Mouse (Mus musculus): ENCODE measurements around the gene Gm49339. TPM values are rescaled to one million over a fixed set of nuclear protein-coding genes. Genes with fewer than 3 reads are reported as not detected.
"Not testable (repeated sequence)": the region's sequence is repeated elsewhere in the genome, so short reads cannot be mapped to it uniquely, and the experiment has no call there.

Gene Gm49339
- polyA plus RNA-seq, 1 experiment from 2014 or later, result not detected

DNA sequence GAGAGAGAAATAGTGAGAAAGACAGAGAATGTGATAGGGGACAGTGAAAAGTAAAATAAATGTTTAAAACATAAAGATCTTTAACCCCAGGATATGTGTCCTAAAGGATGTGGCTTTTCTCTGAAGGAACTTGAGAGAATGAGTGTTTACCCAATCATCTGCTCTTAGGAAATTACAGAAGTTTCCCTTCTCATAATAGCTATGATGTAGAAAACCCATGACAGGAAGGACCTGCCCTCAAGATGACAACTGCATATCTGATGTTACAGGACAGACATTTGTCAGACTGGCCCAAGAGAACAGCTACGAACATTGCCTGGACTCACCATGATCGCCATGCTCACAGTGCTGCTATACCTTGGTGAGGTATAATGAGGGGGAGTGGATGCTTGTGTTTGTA, 10.3 kb downstream of the Gm49339 start, which contains the start of gene Lilrb4a:
Lilrb4a (plus strand) TSS at position 266 of the 400 bp plus-strand sequence.
- H3K4me2 ChIP-seq; H3K36me3 ChIP-seq (ENCODE audit: control insufficient read depth, insufficient read depth, low read length); H3K4me3 ChIP-seq (ENCODE audit: low read depth, low read length); H3K9me3 ChIP-seq (replicated peaks; ENCODE audit: control insufficient read depth, low read length); H3K27me3 ChIP-seq (ENCODE audit: control insufficient read depth, insufficient read depth, low read length); ATAC-seq (replicated peaks; ENCODE audit: insufficient number of reproducible peaks, low FRiP score, low TSS enrichment); H3K4me1 ChIP-seq (ENCODE audit: control insufficient read depth, insufficient read depth, low read length); H3K9ac ChIP-seq (ENCODE audit: low read depth, low read length); H3K27ac ChIP-seq (ENCODE audit: low read depth, low read length): not testable (repeated sequence)
- WGBS (ENCODE audit: insufficient replicate concordance), result no CpG with 5 or more reads among the region's 2 CpGs

DNA sequence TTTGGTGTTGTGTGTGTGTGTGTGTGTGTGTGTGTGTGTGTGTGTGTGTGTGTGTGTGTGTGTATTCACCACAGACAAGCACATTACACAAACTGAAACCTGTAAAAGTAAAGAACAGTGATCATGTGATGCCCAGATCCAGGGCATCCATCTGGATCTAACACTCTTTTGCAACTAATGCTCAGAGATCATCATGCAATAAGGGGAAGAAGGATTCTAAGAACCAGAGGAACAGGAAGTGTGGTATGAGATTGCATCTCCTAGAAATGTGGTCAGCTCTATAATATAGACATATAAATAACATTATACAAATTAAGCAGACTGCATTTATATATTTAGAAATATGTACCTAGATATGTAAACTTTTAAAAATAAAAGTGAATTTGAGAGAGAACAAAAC, 39.6 kb downstream of the Gm49339 start:
- ATAC-seq (replicated peaks; ENCODE audit: insufficient number of reproducible peaks, low FRiP score, low TSS enrichment), result no peak
- Histone ChIP-seq H3K27ac (ENCODE audit: low read depth, low read length) (no peak overlapping the region), H3K4me1 (ENCODE audit: control insufficient read depth, insufficient read depth, low read length) (no peaks in the 10 kb centered on the region), H3K9ac (ENCODE audit: low read depth, low read length) (no peak overlapping the region), H3K4me2 (no peak overlapping the region), H3K4me3 (ENCODE audit: low read depth, low read length) (no peak overlapping the region), H3K27me3 (ENCODE audit: control insufficient read depth, insufficient read depth, low read length) (no peaks in the 10 kb centered on the region), H3K36me3 (ENCODE audit: control insufficient read depth, insufficient read depth, low read length) (no peaks in the 10 kb centered on the region), H3K9me3 (replicated peaks; ENCODE audit: control insufficient read depth, low read length) (no peaks in the 10 kb centered on the region)

DNA sequence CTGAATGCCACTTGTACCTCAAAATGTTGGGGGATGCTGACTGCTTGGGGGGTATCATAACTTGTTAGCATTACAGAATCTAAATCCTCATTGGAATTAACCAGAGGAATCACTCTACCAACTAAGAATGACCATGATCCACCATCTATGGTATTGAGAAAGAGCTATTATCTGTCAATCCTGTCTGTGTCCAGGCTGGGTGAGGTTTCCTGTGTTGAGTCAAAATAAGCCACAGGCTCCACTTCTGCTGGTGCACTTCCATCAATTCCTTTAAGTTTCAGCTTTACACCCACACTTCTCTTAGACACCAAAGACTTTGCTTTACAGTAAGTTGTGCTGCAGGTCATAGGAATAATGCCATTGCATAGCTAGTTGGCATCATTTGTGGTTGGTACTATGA, 41.0 kb downstream of the Gm49339 start:
- Histone ChIP-seq H3K27me3 (ENCODE audit: control insufficient read depth, insufficient read depth, low read length) (no peaks in the 10 kb centered on the region), H3K4me3 (ENCODE audit: low read depth, low read length) (no peak overlapping the region), H3K27ac (ENCODE audit: low read depth, low read length) (no peak overlapping the region), H3K36me3 (ENCODE audit: control insufficient read depth, insufficient read depth, low read length) (no peaks in the 10 kb centered on the region), H3K4me2 (no peak overlapping the region), H3K9me3 (replicated peaks; ENCODE audit: control insufficient read depth, low read length) (no peaks in the 10 kb centered on the region), H3K9ac (ENCODE audit: low read depth, low read length) (no peak overlapping the region), H3K4me1 (ENCODE audit: control insufficient read depth, insufficient read depth, low read length) (no peaks in the 10 kb centered on the region)
- no peak for ATAC-seq (replicated peaks; ENCODE audit: insufficient number of reproducible peaks, low FRiP score, low TSS enrichment)

DNA sequence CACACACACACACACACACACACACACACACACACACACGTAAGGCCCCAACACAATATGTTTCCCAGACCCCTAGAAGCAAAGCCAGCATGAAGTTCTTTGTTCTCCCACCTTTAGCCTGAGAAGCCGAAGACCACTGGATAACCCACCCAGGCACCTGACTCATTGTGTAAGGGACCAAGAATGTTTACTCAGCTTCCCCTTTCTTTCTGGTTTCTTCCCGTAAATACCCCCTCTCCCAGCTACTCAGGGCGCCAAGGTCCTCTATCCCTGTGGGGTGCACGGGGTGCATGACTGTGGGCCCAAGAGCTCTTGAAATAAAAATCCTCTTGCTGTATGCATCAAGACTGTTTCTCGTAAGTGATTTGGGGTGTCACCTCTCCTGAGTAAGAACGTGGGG, 45.7 kb downstream of the Gm49339 start:
- Histone ChIP-seq H3K9ac (ENCODE audit: low read depth, low read length) (no peak overlapping the region), H3K4me2 (no peak overlapping the region), H3K4me1 (ENCODE audit: control insufficient read depth, insufficient read depth, low read length) (no peaks in the 10 kb centered on the region; the same call in 1 of the 2 replicates), H3K9me3 (replicated peaks; ENCODE audit: control insufficient read depth, low read length) (no peaks in the 10 kb centered on the region), H3K27ac (ENCODE audit: low read depth, low read length) (no peak overlapping the region), H3K27me3 (ENCODE audit: control insufficient read depth, insufficient read depth, low read length) (no peaks in the 10 kb centered on the region), H3K4me3 (ENCODE audit: low read depth, low read length) (no peak overlapping the region), H3K36me3 (ENCODE audit: control insufficient read depth, insufficient read depth, low read length) (no peaks in the 10 kb centered on the region)
- ATAC-seq (replicated peaks; ENCODE audit: insufficient number of reproducible peaks, low FRiP score, low TSS enrichment), result no peak
- 70% methylated on average over 7 of the region's 7 CpGs for WGBS (ENCODE audit: insufficient replicate concordance)

DNA sequence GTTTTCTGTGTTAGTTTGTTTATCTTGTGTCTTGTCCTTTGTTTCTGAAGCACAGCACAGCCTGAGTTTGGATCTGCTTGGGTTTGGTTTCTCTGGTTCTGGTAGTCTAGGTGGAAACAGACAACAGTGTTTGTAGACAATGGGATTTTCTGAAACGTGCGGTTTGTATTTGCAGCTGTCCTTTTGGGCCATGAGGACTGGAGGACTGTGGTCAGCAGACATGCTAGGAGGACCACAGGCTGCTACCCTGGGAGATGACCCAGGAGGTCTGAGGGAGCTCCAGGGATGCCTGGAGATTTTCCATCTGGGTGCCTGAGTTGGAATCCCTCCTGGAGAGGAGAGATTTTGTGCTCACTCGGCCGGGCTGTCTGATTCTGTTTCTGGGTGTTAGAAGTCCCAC, 46.2 kb downstream of the Gm49339 start:
- WGBS (ENCODE audit: insufficient replicate concordance), result 61% methylated on average over 4 of the region's 4 CpGs
- ATAC-seq (replicated peaks; ENCODE audit: insufficient number of reproducible peaks, low FRiP score, low TSS enrichment), result no peak
- H3K4me2 ChIP-seq, result no peak overlapping the region
- no peak overlapping the region for H3K9ac ChIP-seq (ENCODE audit: low read depth, low read length)
- no peaks in the 10 kb centered on the region; the same call in 1 of the 2 replicates for H3K4me1 ChIP-seq (ENCODE audit: control insufficient read depth, insufficient read depth, low read length)
- H3K27me3 ChIP-seq (ENCODE audit: control insufficient read depth, insufficient read depth, low read length), result no peaks in the 10 kb centered on the region
- no peaks in the 10 kb centered on the region for H3K36me3 ChIP-seq (ENCODE audit: control insufficient read depth, insufficient read depth, low read length)
- H3K9me3 ChIP-seq (replicated peaks; ENCODE audit: control insufficient read depth, low read length), result no peaks in the 10 kb centered on the region
- no peak overlapping the region for H3K4me3 ChIP-seq (ENCODE audit: low read depth, low read length)
- no peak overlapping the region for H3K27ac ChIP-seq (ENCODE audit: low read depth, low read length)

DNA sequence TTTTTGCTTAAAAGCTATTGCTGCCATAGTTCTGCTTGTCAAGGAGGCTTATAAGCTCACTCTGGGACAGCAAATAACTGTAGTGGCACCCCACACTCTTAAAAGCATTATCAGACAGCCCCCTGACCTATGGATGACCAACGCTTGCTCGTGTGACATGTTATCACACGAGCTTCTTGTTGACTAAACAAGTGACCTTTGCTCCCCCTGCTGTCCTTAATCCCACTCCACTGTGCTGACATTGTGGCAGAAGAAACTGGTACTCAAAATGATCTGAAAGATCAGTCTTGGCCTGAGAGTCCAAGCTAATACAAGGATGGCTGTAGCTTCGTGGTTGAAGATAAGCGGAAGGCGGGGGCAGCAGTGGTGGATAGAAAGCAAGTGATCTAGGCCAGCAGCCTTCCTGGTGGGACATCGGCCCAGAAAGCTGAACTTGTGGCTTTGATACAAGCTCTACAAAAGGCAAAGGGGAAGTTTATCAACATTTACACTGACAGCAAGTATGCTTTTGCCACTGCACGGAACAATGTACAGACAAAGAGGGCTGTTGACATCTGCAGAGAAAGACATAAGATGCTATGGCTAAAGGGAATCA, 48.5 kb downstream of the Gm49339 start:
- Histone ChIP-seq H3K9ac (ENCODE audit: low read depth, low read length) (no peak overlapping the region), H3K27ac (ENCODE audit: low read depth, low read length) (no peak overlapping the region), H3K4me1 (ENCODE audit: control insufficient read depth, insufficient read depth, low read length) (no peaks in the 10 kb centered on the region; the same call in 1 of the 2 replicates), H3K4me3 (ENCODE audit: low read depth, low read length) (no peak overlapping the region), H3K4me2 (no peak overlapping the region), H3K9me3 (replicated peaks; ENCODE audit: control insufficient read depth, low read length) (no peaks in the 10 kb centered on the region), H3K36me3 (ENCODE audit: control insufficient read depth, insufficient read depth, low read length) (no peaks in the 10 kb centered on the region), H3K27me3 (ENCODE audit: control insufficient read depth, insufficient read depth, low read length) (no peaks in the 10 kb centered on the region)
- 37% methylated on average over 8 of the region's 8 CpGs for WGBS (ENCODE audit: insufficient replicate concordance)
- ATAC-seq (replicated peaks; ENCODE audit: insufficient number of reproducible peaks, low FRiP score, low TSS enrichment), result no peak

DNA sequence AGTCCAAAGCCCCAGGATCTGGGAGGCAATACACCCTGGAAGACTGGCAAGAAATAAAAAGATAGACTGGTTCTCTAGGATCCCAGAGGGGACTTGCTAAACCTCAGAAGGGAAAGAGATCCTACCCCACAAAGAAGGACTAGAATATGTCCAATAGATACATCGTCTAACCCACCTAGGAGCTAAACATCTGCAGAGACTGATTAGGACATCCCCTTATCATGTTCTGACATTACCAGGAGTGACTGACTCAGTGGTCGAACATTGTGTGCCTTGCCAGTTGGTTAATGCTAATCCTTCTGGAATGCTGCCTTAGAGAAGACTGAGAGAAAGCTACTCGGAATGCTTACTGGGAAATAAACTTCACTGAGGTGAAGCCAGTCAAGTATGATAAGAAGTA, 49.1 kb downstream of the Gm49339 start:
- no peaks in the 10 kb centered on the region for H3K27me3 ChIP-seq (ENCODE audit: control insufficient read depth, insufficient read depth, low read length)
- no peaks in the 10 kb centered on the region for H3K36me3 ChIP-seq (ENCODE audit: control insufficient read depth, insufficient read depth, low read length)
- no peak overlapping the region for H3K4me2 ChIP-seq
- H3K9ac ChIP-seq (ENCODE audit: low read depth, low read length), result no peak overlapping the region
- no peaks in the 10 kb centered on the region; the same call in 1 of the 2 replicates for H3K4me1 ChIP-seq (ENCODE audit: control insufficient read depth, insufficient read depth, low read length)
- H3K27ac ChIP-seq (ENCODE audit: low read depth, low read length), result no peak overlapping the region
- WGBS (ENCODE audit: insufficient replicate concordance), result 52% methylated on average over 3 of the region's 3 CpGs
- H3K9me3 ChIP-seq (replicated peaks; ENCODE audit: control insufficient read depth, low read length), result no peaks in the 10 kb centered on the region
- H3K4me3 ChIP-seq (ENCODE audit: low read depth, low read length), result no peak overlapping the region
- no peak for ATAC-seq (replicated peaks; ENCODE audit: insufficient number of reproducible peaks, low FRiP score, low TSS enrichment)

DNA sequence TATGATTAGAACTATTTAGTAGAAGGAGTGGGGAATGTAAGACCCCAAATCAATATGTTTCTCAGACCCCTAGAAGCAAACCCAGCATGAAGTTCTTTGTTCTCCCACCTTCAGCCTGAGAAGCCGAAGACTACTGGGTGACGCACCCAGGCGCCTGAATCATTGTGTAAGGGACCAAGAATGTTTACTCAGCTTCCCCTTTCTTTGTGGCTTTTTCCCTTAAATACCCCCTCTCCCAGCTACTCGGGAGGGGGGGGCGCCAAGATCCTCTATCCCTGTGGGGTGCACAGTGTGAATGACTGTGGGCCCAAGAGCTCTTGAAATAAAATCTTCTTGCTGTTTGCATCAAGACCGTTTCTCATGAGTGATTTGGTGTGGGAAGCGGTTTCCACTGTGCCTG, 50.4 kb downstream of the Gm49339 start:
- no peaks in the 10 kb centered on the region for H3K27me3 ChIP-seq (ENCODE audit: control insufficient read depth, insufficient read depth, low read length)
- no peak overlapping the region for H3K27ac ChIP-seq (ENCODE audit: low read depth, low read length)
- H3K9me3 ChIP-seq (replicated peaks; ENCODE audit: control insufficient read depth, low read length), result no peaks in the 10 kb centered on the region
- no peak overlapping the region for H3K4me3 ChIP-seq (ENCODE audit: low read depth, low read length)
- H3K4me1 ChIP-seq (ENCODE audit: control insufficient read depth, insufficient read depth, low read length), result no peaks in the 10 kb centered on the region; the same call in 1 of the 2 replicates
- H3K36me3 ChIP-seq (ENCODE audit: control insufficient read depth, insufficient read depth, low read length), result no peaks in the 10 kb centered on the region
- no peak overlapping the region for H3K9ac ChIP-seq (ENCODE audit: low read depth, low read length)
- ATAC-seq (replicated peaks; ENCODE audit: insufficient number of reproducible peaks, low FRiP score, low TSS enrichment), result no peak
- no peak overlapping the region for H3K4me2 ChIP-seq
- WGBS (ENCODE audit: insufficient replicate concordance), result 87% methylated on average over 7 of the region's 7 CpGs

Data from heart, embryonic 11.5 days (tissue).